Mouse (Mus musculus) kidney, embryonic 15.5 days (tissue): ENCODE measurements around the gene Chst8. TPM values are rescaled to one million over a fixed set of nuclear protein-coding genes. Genes with fewer than 3 reads are reported as not detected.
A peak's percentile ranks its signal among the peaks of the same experiment; 100 is the strongest.

ENCODE experiments used
- ATAC-seq: fragments of 200-750 bp; cut with Nextera tagmentation; replicated peaks from 2 replicates; pipeline ENCODE4 v1.8.0; 2017; ENCODE audit warnings: moderate TSS enrichment; ENCODE audit not compliant: low FRiP score
- H3K27ac ChIP-seq: fragments of 300-500 bp; sonication (generic); 2 replicates; pipeline ENCODE4 v1.5.1; 2015; ENCODE audit warnings: mild to moderate bottlenecking, inconsistent platforms
- H3K27me3 ChIP-seq: fragments of 300-500 bp; sonication (generic); 2 replicates; pipeline ENCODE4 v1.6.1; 2015; ENCODE audit warnings: inconsistent platforms
- H3K36me3 ChIP-seq: fragments of 300-500 bp; sonication (generic); 2 replicates; pipeline ENCODE4 v1.6.1; 2015; ENCODE audit warnings: inconsistent platforms
- H3K4me1 ChIP-seq: fragments of 300-500 bp; sonication (generic); 2 replicates; pipeline ENCODE4 v1.6.1; 2015; ENCODE audit warnings: inconsistent platforms
- H3K4me2 ChIP-seq: fragments of 300-500 bp; sonication (generic); 2 replicates; pipeline ENCODE4 v1.6.1; 2015; ENCODE audit warnings: moderate library complexity, mild to moderate bottlenecking, inconsistent platforms
- H3K4me3 ChIP-seq: fragments of 300-500 bp; sonication (generic); replicated peaks from 2 replicates; pipeline ENCODE4 v1.5.1; 2015; ENCODE audit warnings: mild to moderate bottlenecking, inconsistent platforms
- H3K9ac ChIP-seq: fragments of 300-500 bp; sonication (generic); 2 replicates; pipeline ENCODE4 v1.6.1; 2015; ENCODE audit warnings: mild to moderate bottlenecking, inconsistent platforms
- H3K9me3 ChIP-seq: fragments of 300-500 bp; sonication (generic); replicated peaks from 2 replicates; pipeline ENCODE4 v1.6.1; 2016; ENCODE audit warnings: inconsistent platforms
- WGBS: fragments of 180-500 bp; shearing (Covaris S2); methylation state at CpG from one replicate; pipeline ENCODE4 v1.1.7; 2015; ENCODE audit warnings: mixed read lengths; 5-methylcytosine and 5-hydroxymethylcytosine counted together
- polyA plus RNA-seq: library from polyadenylated mRNA; unstranded; fragments of >200 nt; fragmentation: Nextera tagmentation; extraction: Ambion mirVana; gene quantifications from 2 replicates; pipeline ENCODE4 v1.2.1, GENCODE M21; 2015

The Chst8 gene
- polyA plus RNA-seq, 1 experiment from 2014 or later = 13.0 TPM

DNA sequence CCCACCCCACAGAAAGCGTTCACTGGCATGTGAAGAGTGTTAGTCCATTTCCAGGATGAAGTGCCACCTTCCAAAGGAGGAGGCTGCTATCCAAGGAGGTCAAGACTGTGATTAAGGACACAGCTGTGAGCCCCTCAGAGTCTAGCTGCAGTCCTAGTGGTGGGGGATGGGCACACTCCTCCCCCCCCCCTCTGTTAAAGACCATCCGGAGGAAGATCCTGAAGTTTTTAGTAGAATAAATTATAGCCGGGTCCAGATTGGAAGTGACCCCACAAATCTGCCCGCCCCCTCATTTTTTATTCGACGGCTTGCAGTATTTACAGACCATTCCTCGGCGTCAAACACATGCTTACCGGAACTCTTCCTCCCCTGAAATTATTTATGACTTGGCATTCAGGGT lies 114.3 kb downstream of the Chst8 start:
- Histone ChIP-seq H3K27me3 (peaks cover 5% of the 10 kb centered on the region; the same call in 1 of the 2 replicates), H3K9ac (no peak overlapping the region), H3K36me3 (no peaks in the 10 kb centered on the region), H3K27ac (no peak overlapping the region), H3K4me2 (no peak overlapping the region), H3K9me3 (no peaks in the 10 kb centered on the region), H3K4me3 (no peak overlapping the region), H3K4me1 (peaks cover 20% of the 10 kb centered on the region)
- WGBS = 28% methylated on average over 9 of the region's 9 CpGs
- ATAC-seq = peak; percentile 33; the same call in 1 of the 2 replicates

DNA sequence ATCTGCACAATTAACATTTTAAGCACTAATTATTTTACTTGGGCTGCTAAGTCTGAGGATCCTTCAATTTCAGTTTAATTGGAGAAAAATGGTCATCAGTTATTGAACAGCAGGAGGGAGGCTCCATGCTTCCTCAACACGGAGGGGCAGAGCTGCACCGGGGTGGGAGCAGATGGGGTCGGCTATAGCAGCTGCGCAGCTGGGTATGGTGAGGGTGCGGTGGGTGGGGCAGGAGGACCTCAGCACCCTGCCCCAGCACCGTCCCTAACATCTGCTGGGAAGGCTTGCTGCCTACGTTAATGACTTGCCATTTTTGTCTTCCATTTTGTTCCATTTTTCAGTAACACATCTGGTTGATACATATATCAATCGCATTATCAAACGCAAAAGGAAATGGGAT lies 116.4 kb downstream of the Chst8 start:
- H3K4me3 ChIP-seq = no peak overlapping the region
- no peaks in the 10 kb centered on the region for H3K36me3 ChIP-seq
- no peak for ATAC-seq

DNA sequence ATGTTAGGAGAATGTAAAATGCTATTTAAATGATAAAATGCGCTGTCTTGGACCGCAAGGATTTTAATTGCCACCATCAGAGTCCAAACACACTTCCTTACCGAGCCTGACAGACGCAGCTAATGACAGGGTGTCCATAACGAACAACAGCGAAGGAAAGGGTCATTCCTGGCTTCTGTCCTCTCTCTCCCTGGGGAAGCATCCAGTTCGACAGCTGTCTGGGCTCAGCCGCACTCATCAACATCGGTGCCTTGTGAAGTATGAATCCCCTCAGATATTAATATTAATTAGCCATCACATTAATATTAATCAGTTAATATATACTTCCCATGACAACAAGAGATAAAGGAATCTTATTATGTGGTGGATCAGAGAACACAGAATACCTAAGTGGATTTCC lies 117.6 kb downstream of the Chst8 start:
- Histone ChIP-seq H3K27ac (no peak overlapping the region), H3K36me3 (no peaks in the 10 kb centered on the region), H3K4me2 (no peak overlapping the region), H3K4me3 (no peak overlapping the region), H3K9ac (no peak overlapping the region), H3K4me1 (peaks cover 46% of the 10 kb centered on the region), H3K27me3 (0 out of 2 replicates have a peak, but pooled peaks cover 3% of the 10 kb centered on the region), H3K9me3 (no peaks in the 10 kb centered on the region)
- 58% methylated on average over 9 of the region's 9 CpGs for WGBS
- ATAC-seq = no peak

More for the DNA sequence above, 116.4 kb downstream of the Chst8 start:
- no peak overlapping the region for H3K9ac ChIP-seq
- H3K27me3 ChIP-seq = 0 out of 2 replicates have a peak, but pooled peaks cover 5% of the 10 kb centered on the region
- no peak overlapping the region for H3K4me2 ChIP-seq
- H3K9me3 ChIP-seq = no peaks in the 10 kb centered on the region
- 78% methylated on average over 9 of the region's 9 CpGs for WGBS
- peaks cover 35% of the 10 kb centered on the region for H3K4me1 ChIP-seq
- H3K27ac ChIP-seq = no peak overlapping the region

DNA sequence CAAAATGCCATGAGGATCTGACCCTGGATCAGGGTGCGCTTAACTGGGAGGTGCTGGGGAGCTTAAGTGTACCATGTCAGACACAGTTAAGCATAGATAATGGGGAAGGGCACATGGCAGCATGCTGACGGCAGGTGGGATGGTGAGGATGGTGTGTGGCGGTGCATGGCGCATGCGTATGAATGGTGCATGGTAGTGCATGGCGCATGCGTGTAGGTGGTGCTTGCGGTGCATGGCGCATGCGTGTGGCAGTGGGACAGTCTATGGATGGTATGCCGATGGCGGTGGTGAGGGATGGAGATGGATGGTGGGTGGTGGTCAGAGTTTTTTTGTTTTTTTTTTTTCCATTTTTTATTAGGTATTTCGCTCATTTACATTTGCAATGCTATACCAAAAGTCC lies 118.6 kb downstream of the Chst8 start:
- 97% methylated on average over 13 of the region's 13 CpGs for WGBS
- H3K36me3 ChIP-seq = no peaks in the 10 kb centered on the region
- no peak for ATAC-seq

DNA sequence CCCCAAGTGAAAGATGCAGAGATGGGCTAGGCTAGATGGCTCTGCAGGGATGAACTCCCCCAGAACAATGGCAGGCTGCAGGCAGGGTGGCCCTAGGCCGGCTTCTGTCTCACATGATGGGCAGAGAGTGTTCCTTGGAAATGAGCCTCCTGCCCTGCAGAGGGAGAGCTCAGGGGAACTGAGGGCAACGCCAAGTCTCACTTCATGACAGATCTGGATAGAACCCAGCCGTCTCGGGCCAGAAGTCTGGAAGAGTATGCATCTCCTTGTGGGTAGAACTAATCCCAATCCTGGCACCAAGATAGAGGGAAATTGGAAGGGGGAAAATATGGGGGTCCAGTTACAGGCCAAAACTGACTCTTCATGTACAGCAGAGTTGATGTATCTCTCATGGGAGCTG lies 119.4 kb downstream of the Chst8 start:
- Histone ChIP-seq H3K9me3 (no peaks in the 10 kb centered on the region), H3K27me3 (no peaks in the 10 kb centered on the region), H3K4me2 (no peak overlapping the region), H3K9ac (no peak overlapping the region), H3K4me3 (no peak overlapping the region), H3K27ac (no peak overlapping the region), H3K4me1 (peaks cover 41% of the 10 kb centered on the region), H3K36me3 (no peaks in the 10 kb centered on the region)
- WGBS = 66% methylated on average over 4 of the region's 4 CpGs
- ATAC-seq = no peak

More for the DNA sequence above, 118.6 kb downstream of the Chst8 start:
- Histone ChIP-seq H3K4me1 (peaks cover 49% of the 10 kb centered on the region), H3K4me3 (no peak overlapping the region), H3K4me2 (no peak overlapping the region), H3K9me3 (no peaks in the 10 kb centered on the region), H3K27me3 (no peaks in the 10 kb centered on the region), H3K9ac (no peak overlapping the region), H3K27ac (no peak overlapping the region)

DNA sequence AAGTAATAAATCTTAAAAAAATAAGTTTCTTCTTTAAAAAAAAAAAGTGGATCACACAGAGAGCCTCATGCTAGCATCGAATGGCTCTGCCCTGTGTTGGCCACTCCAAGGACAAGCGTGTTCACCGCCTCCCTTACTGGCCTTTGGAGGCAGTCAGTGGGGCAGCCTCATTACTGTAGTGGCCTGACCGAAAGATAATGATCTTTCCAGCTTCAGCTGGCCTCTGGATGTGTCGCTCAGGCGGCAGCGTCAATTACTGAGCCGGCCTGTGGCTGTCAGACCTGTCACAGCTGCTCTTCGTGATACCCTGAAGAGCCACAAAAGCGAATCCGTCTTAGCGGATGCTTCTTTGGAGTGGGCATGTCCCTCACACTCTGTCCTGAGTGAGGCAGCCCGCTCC lies 122.4 kb downstream of the Chst8 start:
- WGBS = 39% methylated on average over 13 of the region's 13 CpGs
- no peak for ATAC-seq
- Histone ChIP-seq H3K4me1 (peaks cover 35% of the 10 kb centered on the region), H3K9ac (no peak overlapping the region), H3K4me2 (no peak overlapping the region), H3K27me3 (0 out of 2 replicates have a peak, but pooled peaks cover 6% of the 10 kb centered on the region), H3K27ac (no peak overlapping the region), H3K4me3 (no peak overlapping the region), H3K36me3 (no peaks in the 10 kb centered on the region), H3K9me3 (no peaks in the 10 kb centered on the region)

DNA sequence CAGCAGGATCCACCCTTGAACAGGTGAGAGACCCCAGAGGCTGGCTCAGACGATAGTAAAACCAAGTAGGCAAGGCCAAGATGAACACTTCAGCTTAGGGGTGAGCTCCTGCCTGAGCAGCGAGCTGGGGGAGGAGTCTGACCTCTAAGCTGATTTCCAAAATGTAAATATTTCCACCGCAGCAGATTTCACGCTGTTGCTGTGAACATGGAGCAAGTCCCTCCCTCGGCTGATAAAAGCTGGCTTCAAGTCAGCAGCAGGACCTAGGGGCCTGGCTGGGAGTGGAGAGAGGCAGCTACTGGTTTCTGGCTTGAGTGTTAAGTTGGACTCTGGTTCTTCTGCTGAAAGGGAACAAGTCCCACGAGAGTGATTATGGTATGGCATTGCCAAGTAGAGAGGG lies 123.5 kb downstream of the Chst8 start:
- no peak overlapping the region for H3K9ac ChIP-seq
- H3K4me3 ChIP-seq = no peak overlapping the region
- H3K36me3 ChIP-seq = no peaks in the 10 kb centered on the region
- no peaks in the 10 kb centered on the region for H3K9me3 ChIP-seq
- 32% methylated on average over 5 of the region's 6 CpGs for WGBS
- no peak for ATAC-seq
- H3K4me1 ChIP-seq = peaks cover 31% of the 10 kb centered on the region
- H3K27me3 ChIP-seq = 0 out of 2 replicates have a peak, but pooled peaks cover 6% of the 10 kb centered on the region
- H3K27ac ChIP-seq = no peak overlapping the region
- no peak overlapping the region for H3K4me2 ChIP-seq

DNA sequence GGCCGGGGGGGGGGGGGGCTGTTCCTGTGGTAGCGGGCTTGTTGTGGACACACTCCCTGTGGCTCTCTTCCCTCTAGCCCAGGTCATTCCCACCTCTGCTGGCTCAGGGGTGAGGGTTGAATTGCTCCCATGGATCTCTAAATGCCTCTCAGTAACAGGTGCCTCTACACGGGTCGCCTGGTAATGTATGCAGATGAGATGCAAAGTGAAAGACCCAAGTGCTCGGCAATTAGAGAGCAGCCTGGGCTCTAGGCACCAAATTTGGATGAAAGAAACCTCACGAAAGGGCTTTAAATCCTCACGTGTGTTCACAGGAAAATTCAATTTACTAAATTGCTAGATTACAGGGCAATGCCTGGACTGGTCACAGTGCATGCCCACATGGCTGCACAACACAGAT lies 126.7 kb downstream of the Chst8 start:
- H3K27ac ChIP-seq = no peak overlapping the region
- H3K4me2 ChIP-seq = no peak overlapping the region
- no peak for ATAC-seq
- H3K36me3 ChIP-seq = no peaks in the 10 kb centered on the region
- peaks cover 11% of the 10 kb centered on the region for H3K4me1 ChIP-seq
- 43% methylated on average over 7 of the region's 7 CpGs for WGBS
- no peaks in the 10 kb centered on the region for H3K9me3 ChIP-seq
- 0 out of 2 replicates have a peak, but pooled peaks cover 6% of the 10 kb centered on the region for H3K27me3 ChIP-seq
- H3K9ac ChIP-seq = no peak overlapping the region
- H3K4me3 ChIP-seq = no peak overlapping the region

DNA sequence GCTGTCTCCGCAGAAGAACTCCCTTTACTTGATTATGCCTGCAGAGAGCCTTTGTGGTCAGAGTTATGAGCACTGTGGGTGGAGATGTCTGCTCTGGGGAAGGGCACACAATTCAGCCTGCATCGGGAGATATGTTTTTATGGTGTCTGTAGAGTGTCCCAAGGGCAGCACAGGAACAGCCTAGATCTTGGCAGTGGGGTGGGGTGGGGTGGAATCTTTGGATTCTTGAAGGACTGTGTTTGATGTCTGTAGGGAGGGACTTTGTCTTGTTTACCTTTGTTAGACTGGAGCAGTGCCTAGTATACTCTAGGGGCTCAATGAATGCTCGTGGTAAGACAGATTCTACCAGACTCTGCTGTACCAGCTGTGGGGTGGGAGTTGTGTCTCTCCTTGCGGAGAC lies 127.3 kb downstream of the Chst8 start:
- peaks cover 5% of the 10 kb centered on the region for H3K4me1 ChIP-seq
- H3K27ac ChIP-seq = no peak overlapping the region
- no peak overlapping the region for H3K9ac ChIP-seq
- WGBS = 69% methylated on average over 4 of the region's 4 CpGs
- no peak overlapping the region for H3K4me3 ChIP-seq
- H3K9me3 ChIP-seq = no peaks in the 10 kb centered on the region
- H3K36me3 ChIP-seq = no peaks in the 10 kb centered on the region
- no peak overlapping the region for H3K4me2 ChIP-seq
- no peak for ATAC-seq
- H3K27me3 ChIP-seq = 0 out of 2 replicates have a peak, but pooled peaks cover 6% of the 10 kb centered on the region

DNA sequence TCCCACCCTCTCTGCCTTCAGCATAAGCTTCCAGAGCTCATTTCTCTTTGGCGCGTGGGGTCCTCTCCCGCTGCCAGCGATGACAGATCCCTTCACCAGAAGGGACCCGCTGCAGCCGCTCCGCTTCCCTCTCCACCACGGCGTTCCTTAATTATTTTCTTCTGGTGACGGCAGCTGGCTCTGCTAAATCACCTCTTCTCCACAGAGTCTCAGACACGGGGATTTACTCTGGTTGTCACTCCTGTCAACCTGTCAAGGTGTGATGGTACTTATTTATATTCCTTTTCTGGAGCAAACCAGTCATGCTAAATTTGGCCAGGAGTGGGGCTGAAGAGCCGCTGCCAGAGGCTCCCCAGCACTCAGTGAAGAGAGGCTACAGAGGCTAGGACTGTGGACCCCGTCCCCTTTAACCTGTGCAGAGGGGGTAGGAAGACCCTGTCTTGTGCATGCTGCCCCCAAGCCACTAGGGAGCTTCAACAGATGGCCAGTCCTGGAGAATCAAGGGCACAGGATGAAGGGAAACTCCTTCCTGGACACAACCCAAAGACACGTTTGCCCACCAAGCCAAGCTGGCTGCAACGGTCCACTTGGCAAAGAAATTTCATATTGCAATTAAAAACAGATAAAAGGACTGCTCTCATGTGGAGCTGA lies 131.6 kb downstream of the Chst8 start:
- H3K27ac ChIP-seq = no peak overlapping the region
- ATAC-seq = no peak
- no peak overlapping the region for H3K4me2 ChIP-seq

DNA sequence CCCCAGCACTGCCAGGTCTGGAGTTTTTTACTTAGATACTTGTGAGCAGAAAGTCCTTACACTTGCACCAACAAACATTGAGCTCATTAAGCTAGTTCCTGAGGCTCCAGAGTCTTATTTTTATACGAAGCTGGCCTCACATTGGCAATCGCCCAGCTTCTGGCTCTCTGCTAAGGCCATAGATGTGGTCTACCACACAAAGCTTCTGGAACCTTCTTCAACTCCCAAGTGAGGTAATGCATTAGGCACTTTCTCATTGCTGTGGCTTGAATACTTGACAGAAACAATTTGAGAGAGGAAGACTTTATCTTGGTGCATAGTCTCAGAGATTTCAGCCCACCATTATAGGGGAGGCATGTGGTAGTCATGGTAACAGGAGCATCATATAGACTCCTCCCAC lies 132.6 kb downstream of the Chst8 start:
- peaks cover 16% of the 10 kb centered on the region for H3K4me1 ChIP-seq
- 64% methylated on average over 2 of the region's 2 CpGs for WGBS
- no peaks in the 10 kb centered on the region for H3K9me3 ChIP-seq
- no peak overlapping the region for H3K9ac ChIP-seq
- peaks cover 12% of the 10 kb centered on the region for H3K27me3 ChIP-seq
- H3K27ac ChIP-seq = no peak overlapping the region
- H3K36me3 ChIP-seq = no peaks in the 10 kb centered on the region
- ATAC-seq = no peak
- no peak overlapping the region for H3K4me2 ChIP-seq
- no peak overlapping the region for H3K4me3 ChIP-seq

More for the DNA sequence above, 131.6 kb downstream of the Chst8 start:
- Histone ChIP-seq H3K27me3 (peaks cover 2% of the 10 kb centered on the region), H3K36me3 (no peaks in the 10 kb centered on the region), H3K4me1 (peaks cover 6% of the 10 kb centered on the region), H3K9ac (no peak overlapping the region), H3K4me3 (no peak overlapping the region), H3K9me3 (no peaks in the 10 kb centered on the region)
- WGBS = 52% methylated on average over 15 of the region's 15 CpGs

DNA sequence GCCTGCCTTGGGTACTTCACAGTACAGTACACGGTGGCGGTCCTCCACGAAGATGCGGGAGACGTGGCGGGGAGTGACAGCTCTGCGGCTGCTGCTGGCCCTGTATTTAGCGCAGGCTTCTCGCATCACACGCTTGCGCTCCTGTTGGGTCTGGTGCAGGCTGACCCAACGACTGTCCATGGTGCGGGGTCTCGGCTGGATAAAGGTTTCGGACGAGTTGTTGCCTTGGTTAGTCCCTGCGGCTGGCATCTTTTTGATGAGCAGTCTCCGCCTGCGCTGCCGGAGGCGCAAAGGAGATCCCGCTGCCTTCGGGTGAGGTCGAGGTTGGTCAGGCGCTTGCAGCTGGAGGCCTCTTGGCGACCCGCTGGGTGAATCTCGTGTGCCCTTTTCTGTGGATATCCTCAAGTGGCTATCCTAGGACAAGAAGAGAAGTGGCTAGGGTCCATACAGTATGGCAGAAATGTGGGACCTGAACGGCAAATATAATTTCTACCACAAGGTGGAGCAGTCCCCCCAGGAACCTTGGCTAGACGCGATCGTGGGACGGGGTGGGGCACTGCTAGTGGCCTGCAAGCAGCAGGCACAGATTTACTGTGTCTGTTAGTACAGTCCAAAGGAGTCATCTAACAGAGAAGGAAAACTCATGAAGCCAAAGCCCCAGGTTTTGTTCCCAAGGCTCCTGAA lies 136.5 kb downstream of the Chst8 start:
- Histone ChIP-seq H3K27ac (no peak overlapping the region), H3K4me3 (peak overlapping the region; percentile 26), H3K4me2 (peak overlapping the region; percentile 50), H3K9me3 (no peaks in the 10 kb centered on the region), H3K4me1 (peaks cover 22% of the 10 kb centered on the region), H3K36me3 (no peaks in the 10 kb centered on the region), H3K27me3 (peaks cover 37% of the 10 kb centered on the region), H3K9ac (no peak overlapping the region)
- ATAC-seq = peak; percentile 53
- WGBS = 8% methylated on average over 33 of the region's 33 CpGs
